Mouse (Mus musculus) kidney, postnatal 36 days (tissue): ENCODE measurements around the gene Dimt1.
"Not testable (repeated sequence)": the region's sequence is repeated elsewhere in the genome, so short reads cannot be mapped to it uniquely, and the experiment has no call there.

Experiments used
- DNase-seq, 2 experiments: peaks; one replicate each; pipeline ENCODE4 v3.0.0; 2021 to 2022; ENCODE audit warnings: mixed read lengths in 2 of 2

Gene Dimt1

DNA sequence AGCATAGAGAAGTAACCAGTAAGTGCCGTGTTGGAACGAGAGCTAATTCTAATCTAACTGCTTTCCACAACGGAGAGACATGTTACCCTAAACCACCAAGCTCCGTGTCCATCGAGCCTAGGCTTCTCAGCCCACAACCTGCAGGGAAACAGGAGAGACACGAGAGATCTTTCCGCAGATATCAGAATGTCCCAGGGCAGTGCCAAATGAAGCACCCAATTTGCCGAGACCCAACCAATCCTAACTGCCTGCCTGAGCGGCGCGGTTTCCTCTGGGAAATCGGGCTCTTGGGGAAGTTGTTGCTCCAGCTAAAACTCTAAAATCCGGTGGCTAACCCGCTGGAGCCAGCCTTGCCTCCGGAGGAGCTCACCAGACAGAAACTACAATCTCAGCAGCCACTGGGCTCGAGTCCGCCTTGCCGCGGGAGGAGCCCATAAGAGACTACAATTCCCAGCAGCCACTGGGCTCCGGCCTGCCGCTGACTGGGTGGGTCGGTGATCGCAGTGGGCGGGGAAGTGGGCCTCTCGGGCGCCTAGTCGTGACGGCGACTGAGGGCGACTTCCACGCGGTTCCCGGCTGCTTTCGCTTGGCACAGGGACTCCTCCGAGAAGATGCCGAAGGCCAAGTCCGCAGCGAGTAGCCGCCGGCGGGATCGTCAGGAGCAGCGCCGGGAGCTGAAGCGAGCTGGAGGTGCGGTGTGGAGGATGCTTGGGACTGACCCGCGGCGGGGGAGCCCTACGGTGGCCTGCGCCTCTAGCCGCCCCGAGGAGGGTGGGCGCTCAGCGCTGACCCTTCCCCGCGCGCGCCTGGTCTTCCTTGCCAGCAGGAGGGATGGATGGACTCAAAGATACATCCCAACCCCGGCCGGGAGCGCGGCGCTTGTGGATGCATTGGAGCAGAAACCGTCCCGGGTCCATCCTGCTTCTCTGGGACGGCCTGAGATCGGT, at the start of gene Dimt1:
TSS of gene Dimt1 (plus strand) at position 534 of the 947 bp plus-strand sequence.
- peak; percentile 97 to 98 for DNase-seq

DNA sequence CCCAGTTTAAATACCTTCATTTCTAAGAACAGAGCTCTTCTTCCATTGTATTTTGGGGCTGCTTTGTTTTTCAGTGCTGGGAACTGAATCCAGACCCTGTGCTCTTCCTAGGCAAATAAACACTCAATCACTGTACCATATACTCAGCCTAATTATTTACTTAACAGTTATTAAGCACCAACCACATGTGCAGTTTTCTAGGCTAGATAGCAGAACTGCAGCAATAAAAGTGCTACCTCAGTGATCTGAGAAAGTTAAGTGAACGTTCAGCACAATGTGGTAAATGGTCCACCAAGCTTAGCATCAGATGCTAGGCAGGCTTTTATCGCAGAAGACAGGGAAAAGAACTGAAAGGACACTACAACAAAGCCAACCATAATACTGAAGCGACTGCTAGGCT, 42.3 kb upstream of the Dimt1 start:
- no peak for DNase-seq

DNA sequence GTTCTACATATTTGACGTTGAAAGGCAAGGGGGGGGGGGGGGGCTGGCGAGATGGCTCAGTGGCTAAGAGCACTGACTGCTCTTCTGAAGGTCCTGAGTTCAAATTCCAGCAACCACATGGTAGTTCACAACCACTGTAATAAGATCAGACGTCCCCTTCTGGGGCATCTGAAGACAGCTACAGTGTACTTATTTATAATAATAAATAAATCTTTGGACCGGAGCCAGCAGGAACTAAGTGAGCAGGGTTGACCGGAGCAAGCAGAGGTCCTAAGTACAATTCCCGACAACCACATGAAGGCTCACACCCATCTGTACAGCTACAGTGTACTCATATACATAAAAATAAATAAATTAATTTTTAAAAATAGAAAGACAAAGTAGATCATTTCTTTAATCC, 41.8 kb upstream of the Dimt1 start:
- DNase-seq: not testable (repeated sequence)

DNA sequence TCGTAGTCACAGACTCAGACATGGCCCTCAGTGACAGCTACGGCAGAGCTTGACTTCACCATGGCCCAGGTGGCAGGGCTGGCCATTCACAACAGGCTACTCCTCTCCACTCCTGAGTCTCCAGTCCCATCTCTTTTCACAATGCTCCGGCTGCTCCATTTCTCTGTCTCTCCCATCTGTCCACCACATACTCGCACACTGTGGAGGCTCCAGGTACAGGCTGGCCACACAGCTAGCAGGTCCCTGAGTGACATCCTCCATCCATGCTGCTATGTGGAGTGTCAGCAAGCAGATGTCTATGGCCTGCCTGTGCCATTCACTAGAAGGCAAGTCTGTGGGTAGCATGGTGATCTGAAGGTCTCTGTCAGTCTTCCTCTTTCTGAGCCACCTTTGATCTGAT, 39.7 kb upstream of the Dimt1 start:
- no peak for DNase-seq

DNA sequence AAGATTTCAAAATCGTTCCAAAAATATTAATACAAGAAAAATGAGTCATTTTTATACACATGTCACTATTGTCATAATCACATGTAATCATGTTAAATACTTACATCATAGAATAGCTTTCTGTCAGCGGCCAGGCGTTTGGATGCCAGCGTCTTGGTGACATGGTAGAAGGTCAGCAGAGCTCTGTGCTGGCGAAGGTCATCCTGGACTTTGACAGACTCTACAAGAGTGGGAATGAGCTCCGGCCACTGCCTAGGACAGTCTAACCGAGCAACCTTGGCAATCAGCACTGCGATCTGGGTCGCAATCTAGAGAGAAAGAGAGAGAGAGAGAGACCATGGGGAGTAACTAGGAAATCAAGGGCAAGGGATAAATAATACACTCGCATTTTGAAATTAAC, 36.8 kb upstream of the Dimt1 start:
- DNase-seq: no peak

DNA sequence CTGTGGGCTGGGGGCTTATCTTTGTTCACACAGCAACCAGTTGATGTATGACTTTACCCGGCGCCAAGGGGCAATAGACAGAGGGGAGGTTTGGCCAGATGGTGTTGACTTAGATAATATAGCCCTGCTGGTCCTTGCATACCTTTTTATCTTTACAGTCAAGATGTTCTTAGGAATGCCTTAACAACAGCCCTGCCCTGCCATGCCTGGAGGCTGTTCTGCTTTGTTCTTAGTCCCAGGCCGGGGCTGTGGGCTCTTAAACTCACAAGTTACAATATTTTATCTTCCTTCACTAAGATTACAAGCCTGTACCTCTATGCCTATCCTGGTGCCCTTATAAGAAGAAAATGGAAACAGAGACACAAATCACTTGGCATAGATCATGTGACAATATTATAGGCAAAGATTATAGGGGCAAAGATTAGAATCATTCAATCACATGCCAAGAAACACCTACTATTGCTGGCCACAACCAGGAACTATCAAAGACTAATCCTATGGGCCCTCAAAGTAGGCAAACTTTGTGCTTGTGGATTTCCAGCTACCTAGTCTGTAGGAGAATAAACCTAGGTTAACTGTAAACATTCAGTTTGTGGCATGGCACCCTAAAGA, 33.7 kb upstream of the Dimt1 start:
- no peak for DNase-seq

DNA sequence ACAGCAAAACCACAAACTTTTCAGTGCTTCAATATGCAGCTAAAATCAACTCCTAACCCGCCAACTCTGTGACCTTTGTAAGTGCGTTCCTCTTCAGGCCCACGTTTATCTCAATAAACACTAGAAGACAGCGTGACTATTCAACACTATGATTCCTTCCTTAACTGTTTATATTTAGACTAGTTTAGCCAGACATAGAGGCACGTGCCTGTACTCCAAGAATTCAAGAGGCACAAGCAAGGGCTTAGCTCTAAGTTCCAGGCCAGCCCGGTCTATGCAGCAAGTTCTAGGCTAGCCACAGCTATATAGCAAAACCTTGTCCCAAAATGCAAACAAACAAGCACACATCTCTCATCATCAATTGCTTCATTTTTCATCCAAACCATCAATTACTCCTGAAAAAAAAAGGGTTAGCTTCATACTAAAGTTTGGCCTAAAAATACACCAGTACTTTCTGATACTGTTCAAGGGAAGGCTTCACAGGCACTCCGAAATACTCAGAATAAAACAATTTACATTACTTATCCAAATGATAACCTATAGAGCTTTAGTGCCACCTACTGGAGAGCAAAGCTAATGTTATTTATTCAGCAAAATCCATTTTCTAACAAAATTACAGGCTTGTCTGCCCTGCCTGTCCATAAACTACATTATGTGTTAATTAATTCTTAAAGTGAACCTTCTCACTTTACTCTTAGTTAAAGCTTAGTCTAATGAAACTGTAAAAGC, 28.4 kb upstream of the Dimt1 start:
- DNase-seq: peak in 1 of 2 experiments; percentile 24

DNA sequence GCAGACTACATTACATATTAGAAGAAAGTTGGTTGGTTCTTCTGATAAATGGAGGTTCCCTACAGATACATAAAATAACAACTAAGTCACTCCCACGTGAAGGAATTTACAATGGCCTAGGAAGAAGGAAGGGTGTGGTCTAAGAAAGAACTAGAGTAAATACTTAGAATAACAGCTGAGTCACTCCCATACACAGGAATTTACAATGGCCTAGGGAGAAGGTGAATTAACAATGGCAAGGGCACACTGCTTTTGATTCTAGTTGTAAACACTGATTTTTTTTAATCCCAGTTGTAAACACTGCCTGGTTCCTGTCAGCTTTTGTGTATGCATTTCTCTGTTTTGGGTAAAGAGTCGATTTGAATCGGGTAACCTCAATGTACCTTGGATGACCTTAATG, 21.0 kb upstream of the Dimt1 start:
- DNase-seq: not testable (repeated sequence)

DNA sequence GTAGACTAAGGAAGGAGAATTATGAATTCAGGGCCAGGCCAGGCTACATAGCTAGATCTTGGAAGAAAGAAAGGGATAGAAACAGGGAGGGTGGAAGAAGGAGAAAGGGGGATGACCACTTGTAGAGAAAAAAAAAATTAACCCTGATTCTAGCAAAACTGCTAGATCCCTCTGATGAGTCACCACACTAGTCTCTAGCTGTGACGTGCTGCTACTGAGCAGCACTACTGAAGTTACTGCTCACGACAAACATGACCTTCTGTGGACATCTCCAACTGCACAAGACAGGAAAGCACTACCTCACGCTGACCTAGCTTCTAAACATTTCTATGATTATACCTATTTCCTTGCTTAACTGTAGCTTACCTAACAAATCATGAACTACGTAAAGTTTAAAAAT, 18.6 kb upstream of the Dimt1 start:
- DNase-seq: no peak

DNA sequence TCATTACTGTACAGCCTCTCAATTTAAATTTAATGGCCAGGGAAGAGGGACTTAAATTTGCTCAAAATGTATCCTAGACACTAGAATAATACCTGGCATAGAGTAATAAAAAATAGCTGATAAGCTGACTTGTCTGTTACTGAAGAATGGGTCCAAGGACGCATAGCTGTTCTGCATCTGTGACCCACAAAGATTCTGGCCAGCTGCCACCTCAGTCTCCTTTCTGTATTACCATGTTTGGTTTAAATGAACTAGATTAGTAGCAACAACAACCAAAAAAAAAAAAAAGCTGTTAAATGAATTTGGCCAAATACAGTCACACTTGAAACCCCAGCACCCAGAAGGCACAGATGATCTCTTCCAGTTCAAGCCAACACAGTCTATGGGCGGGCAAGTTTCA, 17.7 kb upstream of the Dimt1 start:
- peak in 1 of 2 experiments; percentile 19 for DNase-seq

DNA sequence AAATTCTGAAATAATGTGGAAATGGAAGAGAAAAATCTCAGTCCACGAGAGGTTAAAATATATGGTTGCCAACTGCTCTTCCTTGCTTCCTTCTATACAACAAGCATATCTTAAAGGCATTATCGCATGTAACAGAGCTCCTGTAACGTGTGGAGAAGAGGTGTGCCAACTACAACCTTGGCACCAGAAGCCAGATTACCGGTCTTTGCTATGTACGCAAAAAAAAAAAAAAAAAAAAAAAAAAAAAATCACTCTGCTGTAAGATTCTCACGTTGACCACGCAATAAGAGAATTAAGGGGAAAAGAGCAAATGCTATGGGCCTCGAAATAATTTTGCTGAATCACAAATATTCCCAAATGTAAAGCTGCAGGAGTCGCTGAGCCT, 11.1 kb upstream of the Dimt1 start:
- DNase-seq: no peak

DNA sequence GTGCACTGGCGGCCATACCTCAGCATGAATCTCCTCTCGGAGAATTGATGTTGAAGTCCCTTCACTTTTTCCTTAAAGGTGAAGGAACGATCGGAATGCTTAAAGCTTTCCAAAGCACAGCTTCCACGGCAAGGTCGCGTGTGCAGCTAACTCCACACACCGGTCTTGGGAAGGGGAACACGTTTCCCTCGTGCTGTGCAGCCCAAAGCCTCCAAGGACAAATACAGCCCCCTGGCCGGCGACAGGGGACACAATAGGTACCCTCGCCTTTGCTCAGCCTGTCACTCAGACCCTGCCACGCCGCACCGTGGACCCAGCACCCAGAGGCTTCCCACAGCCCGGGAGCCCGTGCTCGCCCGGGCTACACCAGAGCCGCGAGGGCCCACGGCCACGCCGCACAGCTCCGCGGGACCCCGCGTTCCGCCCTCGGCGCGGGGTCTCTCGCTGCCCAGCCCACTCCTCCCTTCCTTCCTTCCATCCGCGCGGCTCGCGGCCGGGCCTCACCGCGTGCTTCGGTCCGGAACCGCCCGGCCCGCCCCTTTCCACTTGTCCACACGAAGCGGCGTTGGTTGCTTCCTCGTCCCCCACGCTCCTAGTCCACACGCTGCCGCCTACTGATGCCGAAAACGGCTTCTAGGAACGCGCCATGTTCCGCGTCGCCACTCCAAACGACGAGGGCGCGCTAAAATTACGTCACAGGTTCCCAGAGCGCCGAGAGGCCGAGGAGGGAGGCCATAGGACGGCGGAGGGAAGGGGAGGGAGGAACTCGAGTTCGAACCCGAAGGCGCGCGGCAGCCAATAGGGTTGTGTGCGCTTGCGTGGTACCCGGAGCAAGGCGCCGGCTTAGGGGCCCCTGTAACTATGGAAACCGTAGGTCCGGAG, 10.4 kb upstream of the Dimt1 start, which contains the start of gene Ipo11:
TSS of gene Ipo11 (minus strand) at position 703 of the 882 bp plus-strand sequence.
- DNase-seq: peak; percentile 93 to 96

DNA sequence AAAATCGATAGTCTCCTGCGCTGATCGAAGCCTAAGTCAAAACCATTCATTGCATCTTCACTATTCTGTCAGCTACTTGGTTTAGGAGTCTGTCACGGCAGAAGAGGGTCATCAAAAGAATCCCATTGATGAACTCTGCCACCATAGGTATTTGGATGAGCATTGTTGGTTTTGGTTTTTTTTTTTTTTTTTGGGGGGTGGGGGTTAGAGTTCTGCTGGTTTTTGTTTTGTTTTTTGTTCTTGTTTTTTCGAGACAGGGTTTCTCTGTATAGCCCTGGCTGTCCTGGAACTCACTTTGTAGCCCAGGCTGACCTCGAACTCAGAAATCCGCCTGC, 9.8 kb upstream of the Dimt1 start:
- DNase-seq: no peak

DNA sequence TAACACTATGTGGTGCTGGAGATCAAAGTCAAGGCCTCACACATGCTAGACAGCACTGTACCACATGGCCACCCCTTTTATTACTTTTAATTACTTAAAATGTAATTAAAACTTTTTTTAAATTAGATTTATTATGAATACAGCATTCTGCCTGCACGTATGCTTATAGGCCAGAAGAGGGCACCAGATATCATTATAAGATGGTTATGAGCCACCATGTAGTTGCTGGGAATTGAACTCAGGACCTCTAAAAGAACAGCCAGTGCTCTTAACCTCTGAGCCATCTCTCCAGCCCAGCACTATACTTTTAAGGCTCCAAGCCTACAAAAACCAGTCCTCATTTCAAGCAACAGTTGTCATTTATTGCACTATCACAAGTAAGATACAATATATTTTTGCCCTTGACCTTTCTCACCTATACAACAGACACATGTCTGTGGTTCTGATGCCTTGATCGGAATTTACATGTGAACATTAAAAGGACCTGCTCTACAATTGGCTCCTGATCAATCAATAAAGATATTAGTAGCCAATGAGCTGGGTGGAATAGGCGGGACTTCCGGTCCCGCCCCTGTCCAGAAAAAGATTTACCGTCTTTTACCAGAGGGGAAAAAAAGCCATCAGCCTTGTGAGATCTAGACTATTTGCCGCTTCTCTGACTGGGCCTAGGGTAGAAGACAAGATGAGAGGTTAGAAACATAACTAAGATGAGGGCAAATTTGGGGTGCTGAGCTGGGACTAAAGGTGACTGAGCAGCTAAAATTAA, 5.5 kb upstream of the Dimt1 start:
- peak in 1 of 2 experiments; percentile 8 for DNase-seq

DNA sequence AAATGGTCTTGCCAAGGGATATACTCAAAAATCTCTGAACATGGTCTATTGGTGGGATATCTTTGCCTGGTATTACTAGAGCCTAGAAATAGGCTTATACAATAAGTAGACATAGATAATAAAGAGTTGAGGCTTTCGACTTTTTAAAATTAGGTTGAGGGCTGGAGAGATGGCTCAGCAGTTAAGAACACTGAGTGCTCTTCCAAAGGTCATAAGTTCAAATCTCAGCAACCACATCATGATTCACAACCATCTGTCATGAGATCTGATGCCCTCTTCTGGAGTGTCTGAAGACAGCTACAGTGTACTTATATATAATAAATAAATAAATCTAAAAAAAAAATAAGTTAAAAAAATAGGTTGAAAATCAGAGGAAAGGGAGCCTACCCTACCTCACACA, 4.2 kb upstream of the Dimt1 start:
- DNase-seq: no peak

DNA sequence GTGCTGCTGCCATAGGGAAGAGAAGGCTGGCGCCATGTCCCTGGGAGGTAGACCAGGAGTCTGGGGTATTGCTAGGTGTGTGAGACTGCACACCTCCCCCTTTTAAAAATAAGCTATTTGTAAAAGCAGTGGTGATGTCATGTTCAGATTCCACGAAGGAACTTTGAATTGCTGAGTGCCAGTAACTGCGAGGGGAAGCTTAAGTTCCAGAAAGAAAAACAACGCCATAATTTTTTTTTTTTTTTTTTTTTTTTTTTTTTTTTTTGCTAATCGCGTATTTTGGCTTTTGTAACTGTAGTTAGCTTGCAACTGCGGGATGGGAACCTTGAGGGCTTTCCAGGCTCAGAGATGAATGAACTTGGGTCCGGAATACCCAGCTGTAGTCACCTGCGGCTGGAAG, 1.4 kb upstream of the Dimt1 start:
- no peak for DNase-seq

DNA sequence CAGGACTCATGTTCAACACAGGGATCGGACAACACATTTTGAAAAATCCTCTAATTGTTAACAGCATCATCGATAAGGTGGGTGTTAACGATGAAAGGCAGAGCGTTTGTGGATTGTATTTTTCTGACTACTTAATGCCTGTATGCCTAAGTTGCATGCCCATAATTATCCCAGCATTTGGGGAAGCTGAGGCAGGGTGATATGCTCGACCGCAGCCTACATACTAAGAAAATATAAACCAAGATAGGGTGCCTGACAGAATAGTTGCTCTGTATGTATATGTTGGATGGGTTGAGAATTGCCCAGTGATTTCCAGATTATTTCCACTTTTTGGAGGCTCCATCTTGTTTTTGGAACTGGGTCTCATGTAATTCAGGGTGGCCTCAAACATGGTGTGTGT, 656 bp downstream of the Dimt1 start:
- no peak for DNase-seq

DNA sequence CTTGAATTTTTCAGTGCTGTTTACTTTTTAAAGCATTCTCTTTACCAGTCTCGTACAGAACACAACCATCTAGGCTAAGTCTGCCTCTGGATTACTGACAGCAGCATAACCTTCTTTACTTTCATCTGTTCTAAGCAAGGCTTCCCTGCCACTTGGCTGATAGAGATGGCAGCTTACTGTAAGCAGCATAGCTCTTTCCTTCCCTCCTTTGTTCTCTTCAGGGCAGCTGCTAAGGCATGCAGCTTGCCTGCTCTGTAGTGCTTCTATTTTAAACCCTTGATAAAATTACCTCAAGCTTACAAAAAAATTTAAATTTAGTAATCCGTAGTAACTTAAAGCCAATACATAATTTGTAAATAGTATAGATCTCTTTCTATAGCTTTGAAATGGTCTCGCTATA, 8.0 kb downstream of the Dimt1 start:
- DNase-seq: no peak

DNA sequence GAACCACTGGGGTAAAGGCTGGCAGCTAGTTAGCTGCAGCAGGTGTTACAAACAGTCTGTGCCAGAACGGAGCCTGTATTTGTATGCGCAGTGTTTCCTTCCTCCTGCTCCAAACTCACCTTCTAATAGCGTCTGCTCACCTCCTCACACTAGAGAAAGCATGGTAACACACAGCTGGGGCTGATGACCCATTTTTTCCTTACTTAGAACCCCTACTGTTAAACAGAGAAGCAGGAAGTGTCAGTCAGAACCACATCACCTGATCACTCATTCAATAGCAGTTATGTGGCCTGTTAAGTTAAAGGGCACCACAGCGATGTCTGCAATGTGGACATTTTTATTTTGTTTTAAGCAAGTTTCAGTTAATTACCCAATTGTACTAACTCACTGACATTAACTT, 10.6 kb downstream of the Dimt1 start:
- DNase-seq: no peak

DNA sequence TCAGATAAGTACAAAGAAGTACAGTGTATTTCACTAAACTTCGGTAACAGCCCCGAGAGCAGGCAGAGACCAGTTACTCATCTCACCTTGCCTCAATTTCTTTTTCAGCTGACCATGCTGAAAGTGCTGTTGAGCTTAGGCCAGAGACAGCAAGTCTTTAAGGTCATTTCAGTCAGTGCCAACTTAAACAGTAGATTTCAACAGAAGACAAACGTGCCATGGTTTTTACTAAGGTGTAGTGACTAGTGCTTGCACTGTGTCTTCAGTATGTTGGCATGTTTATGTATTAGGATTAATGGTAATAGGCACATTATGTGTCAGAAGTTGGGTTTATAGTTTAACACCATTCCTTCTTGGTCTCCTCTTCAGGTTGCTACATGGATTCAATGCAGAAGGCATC, 11.4 kb downstream of the Dimt1 start:
- no peak for DNase-seq

DNA sequence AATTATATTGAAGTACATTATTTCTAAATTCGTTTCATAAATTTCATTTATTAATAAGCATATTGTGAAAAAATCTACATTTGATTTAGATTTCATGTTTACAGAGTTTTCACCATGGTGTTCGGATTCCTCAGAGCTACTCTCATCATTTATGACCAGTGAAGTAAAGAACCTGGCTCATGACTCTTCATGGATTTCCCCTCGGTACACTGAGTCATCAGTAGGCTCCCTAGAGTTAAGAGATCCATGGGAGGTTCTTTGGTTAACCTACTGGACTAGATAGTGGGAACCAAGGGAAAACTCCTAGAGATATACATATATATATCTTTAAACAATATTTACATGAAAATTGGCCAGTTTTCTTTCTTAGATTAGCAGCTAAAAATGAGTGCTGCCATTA, 13.6 kb downstream of the Dimt1 start:
- no peak for DNase-seq

DNA sequence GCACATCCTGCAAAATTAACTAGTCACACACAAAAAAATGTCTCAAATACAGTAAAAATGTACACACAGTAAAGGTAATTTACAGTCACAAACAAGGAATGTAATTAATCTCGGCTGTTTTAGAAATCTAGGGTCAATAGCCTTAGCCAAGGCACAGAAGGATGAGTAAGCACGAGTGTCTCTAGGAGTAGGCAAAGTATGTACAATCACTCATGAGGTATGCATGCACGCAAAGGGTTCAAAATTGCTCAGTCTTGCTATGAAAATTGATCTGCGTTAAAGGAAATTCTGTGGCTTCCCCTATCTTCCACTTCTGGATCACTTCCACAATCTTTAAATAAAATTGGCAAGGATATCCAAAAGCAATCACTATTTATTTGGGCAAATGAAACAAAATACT, 14.6 kb downstream of the Dimt1 start:
- DNase-seq: no peak
